Comparison of ENCODE assay signal across 16 mouse cellular contexts in the genomic region with DNA sequence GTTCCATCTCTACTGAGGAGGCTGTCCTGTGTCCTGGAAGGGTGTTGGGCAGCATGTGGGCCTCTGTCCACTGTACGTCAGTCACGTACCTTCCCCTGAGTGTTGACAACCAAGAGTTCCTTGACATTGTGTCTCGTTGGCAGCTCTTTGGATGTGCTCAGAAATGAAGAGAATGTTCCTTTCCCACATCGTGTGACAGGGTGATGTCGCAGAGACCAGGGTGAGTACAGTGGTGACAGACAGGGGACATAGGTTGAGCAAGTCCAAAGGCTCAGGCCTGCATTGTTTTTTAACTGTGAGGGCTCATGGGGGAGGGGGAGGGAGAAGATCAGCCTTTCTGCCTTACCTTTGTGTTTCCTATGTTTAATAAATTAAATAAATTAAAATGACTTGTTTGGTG.
"Had no signal": no experiment of that assay in that cellular context is flagged by ENCODE, and none has a peak within 500 bp of the region (broad histone marks: within the 10 kb centered on the region; RNA-seq: fewer than 3 reads in every experiment).

No protein-coding gene starts in this region.

- ATAC-seq: lung, postnatal 0 days; midbrain, embryonic 16.5 days had no signal

- H3K27ac ChIP-seq: lung, embryonic 15.5 days; macrophage; midbrain, embryonic 12.5 days; neural tube, embryonic 12.5 days; stomach, embryonic 15.5 days; stomach, postnatal 0 days had no signal

- H3K36me3 ChIP-seq: lung, embryonic 15.5 days; midbrain, embryonic 12.5 days; neural tube, embryonic 12.5 days; stomach, embryonic 15.5 days had no signal

- H3K4me2 ChIP-seq: lung, embryonic 15.5 days; midbrain, embryonic 12.5 days; neural tube, embryonic 12.5 days; stomach, embryonic 15.5 days had no signal

- H3K4me1 ChIP-seq: midbrain, embryonic 12.5 days; neural tube, embryonic 12.5 days; stomach, embryonic 15.5 days had no signal

- H3K27me3 ChIP-seq: lung, embryonic 15.5 days; midbrain, embryonic 12.5 days; neural tube, embryonic 12.5 days; stomach, embryonic 15.5 days had no signal

- DNase-seq: lung, adult 2 months; lung, postnatal 14 days; lung, postnatal 36 days; right cerebral cortex, postnatal 14 days; thymus, adult 2 months; thymus, postnatal 25 days; thymus, postnatal 4 days had no signal

- H3K4me3 ChIP-seq: lung, embryonic 15.5 days; megakaryocyte, embryonic 14.5 days; midbrain, embryonic 12.5 days; neural tube, embryonic 12.5 days; stomach, embryonic 15.5 days had no signal

- H3K9me3 ChIP-seq: lung, embryonic 15.5 days; midbrain, embryonic 12.5 days; neural tube, embryonic 12.5 days; stomach, embryonic 15.5 days had no signal

- H3K9ac ChIP-seq: lung, embryonic 15.5 days; midbrain, embryonic 12.5 days; neural tube, embryonic 12.5 days; stomach, embryonic 15.5 days had no signal
